Mouse (Mus musculus): ENCODE measurements at regions not wholly inside any gene's neighbourhood (a gene's known extent, or its start where the extent isn't known, plus 50 kb on each side); places are given as distances from the start of the nearest gene placed in this dataset.

- Histone ChIP-seq H3K4me2 (ENCODE audit: low read depth, low read length, poor library complexity, severe bottlenecking) (no peak overlapping the region), H3K4me3 (ENCODE audit: low read depth, low read length) (no peak overlapping the region), H3K9ac (replicated peaks; ENCODE audit: low read length, poor library complexity, severe bottlenecking) (no peak overlapping the region), H3K27ac (ENCODE audit: low read depth, low read length) (no peak overlapping the region), H3K36me3 (ENCODE audit: insufficient read depth, low read length) (no peaks in the 10 kb centered on the region), H3K4me1 (ENCODE audit: insufficient read depth, low read length) (no peaks in the 10 kb centered on the region), H3K9me3 (ENCODE audit: low read length) (no peaks in the 10 kb centered on the region), H3K27me3 (ENCODE audit: insufficient read depth, low read length) (no peaks in the 10 kb centered on the region)
- WGBS: 64% methylated on average over 10 of the region's 10 CpGs
- ATAC-seq (ENCODE audit: low FRiP score) (no peak), DNase-seq (ENCODE audit: low spot score) (no peak)
- no peak for TF ChIP-seq CTCF (IDR thresholded peaks at IDR 0.05)
Measured at GRCm38 (mm10) chr3:35099876-35100420, 449.7 kb downstream of the Sox2 start.

- no peak overlapping the region for H3K9ac ChIP-seq (replicated peaks; ENCODE audit: low read length, poor library complexity, severe bottlenecking)
- H3K9me3 ChIP-seq (ENCODE audit: low read length): no peaks in the 10 kb centered on the region
- no peaks in the 10 kb centered on the region for H3K4me1 ChIP-seq (ENCODE audit: insufficient read depth, low read length)
- ATAC-seq (ENCODE audit: low FRiP score): no peak
- H3K4me2 ChIP-seq (ENCODE audit: low read depth, low read length, poor library complexity, severe bottlenecking): no peak overlapping the region
- WGBS: 58% methylated on average over 8 of the region's 8 CpGs
- no peak for DNase-seq (ENCODE audit: low spot score)
- no peaks in the 10 kb centered on the region for H3K27me3 ChIP-seq (ENCODE audit: insufficient read depth, low read length)
- H3K27ac ChIP-seq (ENCODE audit: low read depth, low read length): no peak overlapping the region
- TF ChIP-seq CTCF (IDR thresholded peaks at IDR 0.05): no peak
- H3K36me3 ChIP-seq (ENCODE audit: insufficient read depth, low read length): no peaks in the 10 kb centered on the region
- no peak overlapping the region for H3K4me3 ChIP-seq (ENCODE audit: low read depth, low read length)
Measured at GRCm38 (mm10) chr3:35101286-35101685, 451.1 kb downstream of the Sox2 start.

GRCm38 (mm10) chr3:35101951-35102350 lies 451.7 kb downstream of the Sox2 start:
- DNase-seq (ENCODE audit: low spot score): peak; percentile 2
- H3K27ac ChIP-seq (ENCODE audit: low read depth, low read length): no peak overlapping the region

GRCm38 (mm10) chr3:35102715-35103591 lies 452.7 kb downstream of the Sox2 start:
- Histone ChIP-seq H3K27ac (ENCODE audit: low read depth, low read length) (no peak overlapping the region), H3K4me3 (ENCODE audit: low read depth, low read length) (no peak overlapping the region), H3K4me1 (ENCODE audit: insufficient read depth, low read length) (no peaks in the 10 kb centered on the region), H3K27me3 (ENCODE audit: insufficient read depth, low read length) (no peaks in the 10 kb centered on the region), H3K9ac (replicated peaks; ENCODE audit: low read length, poor library complexity, severe bottlenecking) (no peak overlapping the region), H3K36me3 (ENCODE audit: insufficient read depth, low read length) (no peaks in the 10 kb centered on the region), H3K9me3 (ENCODE audit: low read length) (no peaks in the 10 kb centered on the region), H3K4me2 (ENCODE audit: low read depth, low read length, poor library complexity, severe bottlenecking) (no peak overlapping the region)
- peak; percentile 96 for TF ChIP-seq CTCF (IDR thresholded peaks at IDR 0.05)
- ATAC-seq (ENCODE audit: low FRiP score) (no peak), DNase-seq (ENCODE audit: low spot score) (peak; percentile 85)
- WGBS: 23% methylated on average over 13 of the region's 13 CpGs

More at GRCm38 (mm10) chr3:35101951-35102350, 451.7 kb downstream of the Sox2 start:
- TF ChIP-seq CTCF (IDR thresholded peaks at IDR 0.05): no peak
- H3K9ac ChIP-seq (replicated peaks; ENCODE audit: low read length, poor library complexity, severe bottlenecking): no peak overlapping the region
- H3K36me3 ChIP-seq (ENCODE audit: insufficient read depth, low read length): no peaks in the 10 kb centered on the region
- no peak overlapping the region for H3K4me3 ChIP-seq (ENCODE audit: low read depth, low read length)
- no peaks in the 10 kb centered on the region for H3K9me3 ChIP-seq (ENCODE audit: low read length)
- ATAC-seq (ENCODE audit: low FRiP score): no peak
- H3K27me3 ChIP-seq (ENCODE audit: insufficient read depth, low read length): no peaks in the 10 kb centered on the region
- H3K4me2 ChIP-seq (ENCODE audit: low read depth, low read length, poor library complexity, severe bottlenecking): no peak overlapping the region
- H3K4me1 ChIP-seq (ENCODE audit: insufficient read depth, low read length): no peaks in the 10 kb centered on the region
- 46% methylated on average over 5 of the region's 5 CpGs for WGBS

GRCm38 (mm10) chr3:35104884-35105283 lies 454.7 kb downstream of the Sox2 start:
- 68% methylated on average over 11 of the region's 11 CpGs for WGBS
- Histone ChIP-seq H3K4me3 (ENCODE audit: low read depth, low read length) (no peak overlapping the region), H3K4me2 (ENCODE audit: low read depth, low read length, poor library complexity, severe bottlenecking) (no peak overlapping the region), H3K27me3 (ENCODE audit: insufficient read depth, low read length) (no peaks in the 10 kb centered on the region), H3K36me3 (ENCODE audit: insufficient read depth, low read length) (no peaks in the 10 kb centered on the region), H3K4me1 (ENCODE audit: insufficient read depth, low read length) (no peaks in the 10 kb centered on the region), H3K27ac (ENCODE audit: low read depth, low read length) (no peak overlapping the region), H3K9ac (replicated peaks; ENCODE audit: low read length, poor library complexity, severe bottlenecking) (no peak overlapping the region), H3K9me3 (ENCODE audit: low read length) (no peaks in the 10 kb centered on the region)
- no peak for TF ChIP-seq CTCF (IDR thresholded peaks at IDR 0.05)
- DNase-seq (ENCODE audit: low spot score) (no peak), ATAC-seq (ENCODE audit: low FRiP score) (no peak)

GRCm38 (mm10) chr3:35106097-35106496 lies 455.9 kb downstream of the Sox2 start:
- no peaks in the 10 kb centered on the region for H3K27me3 ChIP-seq (ENCODE audit: insufficient read depth, low read length)
- no peak overlapping the region for H3K9ac ChIP-seq (replicated peaks; ENCODE audit: low read length, poor library complexity, severe bottlenecking)
- no peaks in the 10 kb centered on the region for H3K9me3 ChIP-seq (ENCODE audit: low read length)
- H3K27ac ChIP-seq (ENCODE audit: low read depth, low read length): no peak overlapping the region
- H3K4me1 ChIP-seq (ENCODE audit: insufficient read depth, low read length): no peaks in the 10 kb centered on the region
- DNase-seq (ENCODE audit: low spot score): no peak
- TF ChIP-seq CTCF (IDR thresholded peaks at IDR 0.05): no peak
- no peaks in the 10 kb centered on the region for H3K36me3 ChIP-seq (ENCODE audit: insufficient read depth, low read length)
- H3K4me3 ChIP-seq (ENCODE audit: low read depth, low read length): no peak overlapping the region
- WGBS: 83% methylated on average over 7 of the region's 7 CpGs
- H3K4me2 ChIP-seq (ENCODE audit: low read depth, low read length, poor library complexity, severe bottlenecking): no peak overlapping the region
- no peak for ATAC-seq (ENCODE audit: low FRiP score)
